Mouse (Mus musculus) CH12.LX (cell line): Measurements from ENCODE around the gene Cipc.

Source experiments
- CTCF ChIP-seq, 2 experiments: IDR thresholded peaks in 1 of 2; conservative IDR thresholded peaks in 1 of 2; 2 replicates each; pipeline ENCODE4 v1.5.1; 2011 to 2012; ENCODE audit warnings: low read depth in 2 of 2, low read length in 2 of 2, improper control_type of control experiment in 1 of 2, inconsistent platforms in 1 of 2, mild to moderate bottlenecking in 1 of 2, moderate library complexity in 1 of 2
- HCFC1 ChIP-seq: IDR thresholded peaks from 2 replicates; pipeline ENCODE4 v1.6.1; 2012; ENCODE audit warnings: low read depth, mild to moderate bottlenecking, inconsistent platforms, low read length, improper control_type of control experiment
- MAX ChIP-seq: IDR thresholded peaks from 2 replicates; pipeline ENCODE4 v1.6.1; 2011; ENCODE audit warnings: low read length, improper control_type of control experiment
- PAX5 ChIP-seq: IDR thresholded peaks from 2 replicates; pipeline ENCODE4 v1.6.1; 2012; ENCODE audit warnings: low read length, inconsistent platforms, mixed read lengths
- POLR2A ChIP-seq: IDR thresholded peaks from 2 replicates; pipeline ENCODE4 v1.6.1; 2011; ENCODE audit warnings: low read depth, mild to moderate bottlenecking, improper control_type of control experiment, low read length
- SIN3A ChIP-seq: IDR thresholded peaks from 2 replicates; pipeline ENCODE4 v1.6.1; 2012; ENCODE audit warnings: low read length, improper control_type of control experiment, inconsistent platforms
- TBP ChIP-seq: conservative IDR thresholded peaks from 2 replicates; pipeline ENCODE4 v1.6.1; 2011; ENCODE audit warnings: low read depth, low read length, improper control_type of control experiment
- UBTF ChIP-seq: IDR thresholded peaks from 2 replicates; pipeline ENCODE4 v1.6.1; 2012; ENCODE audit warnings: low read depth, mild to moderate bottlenecking, inconsistent platforms, low read length, improper control_type of control experiment, moderate library complexity

GRCm38 (mm10) chr12:86938571-86938970 lies 8.3 kb upstream of the Cipc start:
- TF ChIP-seq UBTF (no peak), HCFC1 (no peak), SIN3A (no peak), MAX (no peak), CTCF (conservative IDR thresholded peaks at IDR 0.05 in 1 of 2, IDR thresholded peaks at IDR 0.05 in 1 of 2; ENCODE audit: low read depth in 2 of 2, low read length in 2 of 2) (no peak), POLR2A (no peak), TBP (no peak), PAX5 (no peak)
